Mouse (Mus musculus) skeletal muscle tissue, adult 2 months (tissue): Measurements from ENCODE around the gene Tomm22.

Experiments
- DNase-seq: peaks from one replicate; pipeline ENCODE4 v3.0.0-alpha.2; 2012; ENCODE audit warnings: low read depth, low spot score

Gene Tomm22

GRCm38 (mm10) chr15:79720796-79721195 lies 50.1 kb downstream of the Tomm22 start:
- DNase-seq = no peak
